Mouse (Mus musculus): ENCODE results near the gene Apex1.
"Not testable (repeated sequence)": the region's sequence is repeated elsewhere in the genome, so short reads cannot be mapped to it uniquely, and the experiment has no call there.

Gene Apex1

GRCm38 (mm10) chr14:50969558-50970544, 45.1 kb downstream of the Apex1 start:
- DNase-seq (ENCODE audit: low read depth): peak; percentile 23

- peak; percentile 32 for DNase-seq (ENCODE audit: low read depth)
Observed at GRCm38 (mm10) chr14:50970822-50971221, 46.1 kb downstream of the Apex1 start.

GRCm38 (mm10) chr14:50973054-50973453, 48.3 kb downstream of the Apex1 start:
- not testable (repeated sequence) for DNase-seq (ENCODE audit: low read depth)

DNA sequence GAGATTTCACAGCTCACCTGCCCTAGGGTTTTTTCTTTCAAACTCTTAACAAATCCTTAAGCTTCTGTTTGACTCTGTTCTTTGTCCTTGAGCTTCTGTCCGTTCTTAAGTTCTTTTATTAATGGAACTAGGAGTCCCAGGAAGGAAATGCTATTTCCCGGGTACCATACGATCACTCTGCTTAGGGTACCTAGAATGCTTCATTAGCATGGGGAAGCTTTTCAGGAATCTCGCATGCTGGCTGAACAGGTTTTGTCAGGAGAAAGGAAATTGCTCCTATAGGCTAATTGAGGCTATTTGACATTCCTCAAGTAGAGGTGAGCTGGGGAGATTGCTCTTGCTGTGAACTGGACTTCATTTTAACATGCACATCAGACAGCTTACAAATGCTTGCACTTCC, 48.9 kb downstream of the Apex1 start:
- no peak for DNase-seq (ENCODE audit: low read depth)

GRCm38 (mm10) chr14:50975001-50975400, 50.2 kb downstream of the Apex1 start:
- no peak for DNase-seq (ENCODE audit: low read depth)

DNA sequence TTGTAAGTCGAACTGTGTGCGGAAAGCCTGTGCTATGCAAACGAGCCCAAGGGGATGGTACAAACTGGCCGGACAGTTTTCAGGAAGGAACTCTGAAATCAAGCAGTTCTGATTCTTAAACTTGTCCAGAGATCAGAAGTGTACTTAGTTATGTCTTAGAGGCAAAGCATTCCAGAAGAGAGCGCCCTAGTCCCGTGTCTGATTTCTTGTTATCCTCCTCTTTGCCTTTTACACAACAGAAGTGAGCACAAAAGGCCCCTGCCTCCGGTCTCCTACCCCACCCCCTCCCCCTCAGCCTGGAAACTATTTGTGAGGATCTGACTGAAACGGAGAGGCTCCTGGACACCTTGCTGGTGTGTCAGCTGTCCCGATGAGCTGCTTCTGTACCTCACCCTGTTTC, 51.9 kb downstream of the Apex1 start:
- DNase-seq (ENCODE audit: low read depth): no peak

Data from naive thymus-derived CD4-positive, alpha-beta T cell, adult 2 months (primary cell).